Mouse (Mus musculus) sigmoid colon, adult 10 weeks (tissue): ENCODE measurements around the gene Ift43. TPM values are rescaled to one million over a fixed set of nuclear protein-coding genes. Genes with fewer than 3 reads are reported as not detected.

Experiments
- polyA plus RNA-seq: library from polyadenylated mRNA; stranded (reverse); fragments of 350-450 nt; fragmentation: Illumina TruSeq; extraction: RNeasy Lipid Tissue Mini Kit (QIAGEN cat#74804); gene quantifications from one replicate; pipeline ENCODE4 v1.2.3, GENCODE M21; 2014; ENCODE audit warnings: low read depth, low replicate concordance

Gene Ift43
- polyA plus RNA-seq: 12.5 TPM

GRCm38 (mm10) chr12:86082481-86083012 is at the start of gene Ift43:
Gene Ift43, plus strand, starts transcription at chr12:86082541.

GRCm38 (mm10) chr12:86078553-86079201 is 3.7 kb upstream of the Ift43 start, which contains the start of gene Tgfb3:
Gene Tgfb3, minus strand, starts transcription at chr12:86079041.

Other genes starting within 250 kb of the Ift43 start
- gene Tgfb3, start 3.5 kb upstream of the Ift43 start, polyA plus RNA-seq: 2.2 TPM
- gene Gpatch2l, start 159.3 kb downstream of the Ift43 start, polyA plus RNA-seq: 16.0 TPM